Mouse (Mus musculus) liver, adult 10 weeks (tissue): ENCODE results near the gene Tceal5. TPM values are rescaled to one million over a fixed set of nuclear protein-coding genes. Genes with fewer than 3 reads are reported as not detected.

Experiments used
- polyA plus RNA-seq: library from polyadenylated mRNA; stranded (reverse); fragments of 350-450 nt; fragmentation: Illumina TruSeq; extraction: RNeasy Lipid Tissue Mini Kit (QIAGEN cat#74804); gene quantifications from one replicate; pipeline ENCODE4 v1.2.3, GENCODE M21; 2014; ENCODE audit warnings: low read depth, low replicate concordance

Tceal5 gene
- not detected for polyA plus RNA-seq

GRCm38 (mm10) chrX:136203664-136204066 is at the start of gene Tceal5:
Gene Tceal5 (minus strand): TSS chrX:136203876.

GRCm38 (mm10) chrX:136244574-136245229 is 41.0 kb upstream of the Tceal5 start, which contains the start of gene Tceal9:
Gene Tceal9 (plus strand): TSS chrX:136245079.

DNA sequence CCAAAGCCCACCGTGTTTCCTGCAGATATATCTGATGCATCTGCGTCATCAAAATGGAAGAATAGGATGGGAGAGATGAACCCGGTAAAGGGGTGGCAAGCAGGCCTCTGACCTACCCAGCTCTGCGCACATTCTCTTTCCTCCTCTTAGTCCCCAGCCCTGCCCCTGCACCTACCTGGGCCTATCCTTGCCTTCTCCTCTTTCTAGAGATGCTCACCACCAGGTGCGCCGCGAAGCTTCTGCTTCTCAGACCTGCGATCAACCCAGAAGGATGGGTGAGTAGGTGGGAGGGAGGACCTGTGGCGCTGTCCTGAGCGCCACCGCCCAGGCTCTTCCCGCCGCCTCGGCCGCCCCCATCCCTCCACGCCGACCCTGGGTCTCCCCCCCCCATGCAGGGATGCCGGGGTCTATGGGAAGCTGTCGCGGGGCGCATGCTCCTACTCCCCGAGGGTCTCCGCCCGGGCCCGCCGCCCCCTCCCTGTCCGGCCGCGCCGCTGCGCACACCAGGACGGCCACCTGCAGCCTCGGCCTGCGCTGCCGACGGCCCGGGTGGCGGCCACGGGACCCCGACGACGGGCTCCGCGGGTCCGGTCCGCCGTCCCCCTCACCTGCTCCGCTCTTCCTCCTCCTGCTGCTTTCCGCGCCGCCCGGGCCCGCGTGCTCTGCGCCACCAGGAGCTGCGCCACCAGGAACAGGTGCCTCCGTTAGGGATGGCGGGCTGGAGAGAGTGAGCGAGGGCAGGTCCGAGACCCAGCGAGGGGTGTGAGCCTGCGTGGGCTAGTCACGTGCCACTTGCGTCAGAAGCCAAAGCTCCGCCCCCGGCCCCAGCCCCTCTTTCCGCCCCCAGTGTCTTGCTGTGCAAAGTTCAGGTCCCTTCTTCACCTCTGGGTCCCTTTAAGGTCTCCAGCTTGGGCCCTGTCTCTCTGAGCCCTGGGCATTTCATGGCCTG is 11.3 kb upstream of the Tceal5 start, which contains the start of the genes Tceal7 and Bex1:
TSS of gene Tceal7 (plus strand) at position 51 of the 949 bp plus-strand sequence.
TSS of gene Bex1 (minus strand) at position 785 of the 949 bp plus-strand sequence.

GRCm38 (mm10) chrX:136172118-136172551 is 31.5 kb downstream of the Tceal5 start, which contains the start of gene Tceal8:
Gene Tceal8 (minus strand): TSS chrX:136172342.

Other genes with a start within 250 kb of the Tceal5 start
- not detected for gene Arxes2, start 210.1 kb downstream of the Tceal5 start, polyA plus RNA-seq
- not detected for gene Arxes1, start 170.5 kb downstream of the Tceal5 start, polyA plus RNA-seq
- gene Bex2, start 135.6 kb downstream of the Tceal5 start, polyA plus RNA-seq, result not detected
- not detected for gene Nxf3, start 118.6 kb downstream of the Tceal5 start, polyA plus RNA-seq
- 1.4 TPM for gene Bex4, start 64.9 kb downstream of the Tceal5 start, polyA plus RNA-seq
- 95.9 TPM for gene Tceal8, start 31.5 kb downstream of the Tceal5 start, polyA plus RNA-seq
- not detected for gene Tceal7, start 10.9 kb upstream of the Tceal5 start, polyA plus RNA-seq
- gene Bex1, start 11.6 kb upstream of the Tceal5 start, polyA plus RNA-seq, result not detected
- 47.5 TPM for gene Tceal9, start 41.2 kb upstream of the Tceal5 start, polyA plus RNA-seq
- gene Bex3, start 66.4 kb upstream of the Tceal5 start, polyA plus RNA-seq, result not detected